Mouse (Mus musculus): ENCODE measurements around the gene 1810037I17Rik. TPM values are rescaled to one million over a fixed set of nuclear protein-coding genes. Genes with fewer than 3 reads are reported as not detected.
"Not testable (repeated sequence)": the region's sequence is repeated elsewhere in the genome, so short reads cannot be mapped to it uniquely, and the experiment has no call there.

Gene 1810037I17Rik
- polyA plus RNA-seq, 3 experiments from 2014 or later, result 85.7 to 155 (median 104) TPM

GRCm38 (mm10) chr3:122937176-122937575, 13.2 kb downstream of the 1810037I17Rik start:
- ATAC-seq, result not testable (repeated sequence)

- peak; percentile 72 for ATAC-seq
Observed at GRCm38 (mm10) chr3:122939215-122939614, 15.2 kb downstream of the 1810037I17Rik start.

- no peak for ATAC-seq
Observed at GRCm38 (mm10) chr3:122943387-122943890, 19.4 kb downstream of the 1810037I17Rik start.

GRCm38 (mm10) chr3:122950129-122950528, 26.1 kb downstream of the 1810037I17Rik start:
- no peak for ATAC-seq

- no peak for ATAC-seq
Observed at GRCm38 (mm10) chr3:122964301-122964700, 40.3 kb downstream of the 1810037I17Rik start.

- ATAC-seq, result no peak
Observed at GRCm38 (mm10) chr3:122968391-122968790, 44.4 kb downstream of the 1810037I17Rik start.

- ATAC-seq, result no peak
Observed at GRCm38 (mm10) chr3:122972126-122972822, 48.3 kb downstream of the 1810037I17Rik start.

GRCm38 (mm10) chr3:122974833-122975232, 50.8 kb downstream of the 1810037I17Rik start:
- no peak for ATAC-seq

GRCm38 (mm10) chr3:122975363-122975762, 51.4 kb downstream of the 1810037I17Rik start:
- ATAC-seq, result no peak

Other genes with a start within 250 kb of the 1810037I17Rik start
- gene Pde5a, start 195.3 kb upstream of the 1810037I17Rik start, polyA plus RNA-seq (2017; shearing (Covaris generic)), result under 1 TPM; 0.09 to 0.54 (median 0.13) TPM
- gene Fabp2, start 29.1 kb upstream of the 1810037I17Rik start, polyA plus RNA-seq (2017; shearing (Covaris generic)), result not detected
- gene Gm10959, start 4.8 kb upstream of the 1810037I17Rik start, polyA plus RNA-seq (2017; shearing (Covaris generic)), result not detected
- 10 to 100 TPM in 2 of 3 experiments, 1 to 10 TPM in 1; 8.6 to 16.5 (median 12.3) TPM for gene Usp53, start 60.3 kb downstream of the 1810037I17Rik start, polyA plus RNA-seq (2017; shearing (Covaris generic))
- not detected for gene Myoz2, start 110.8 kb downstream of the 1810037I17Rik start, polyA plus RNA-seq (2017; shearing (Covaris generic))